Mouse (Mus musculus) cerebellum, postnatal 4 days (tissue): ENCODE data around the gene Uhrf1.

ENCODE experiments used
- DNase-seq, 2 experiments: peaks; one replicate each; pipeline ENCODE4 v3.0.0; 2022; ENCODE audit warnings: low spot score in 2 of 2, mixed read lengths in 1 of 2

Gene Uhrf1

GRCm38 (mm10) chr17:56300186-56300585 lies 2.9 kb upstream of the Uhrf1 start, which contains the start of gene Arrdc5:
Arrdc5 (minus strand) TSS chr17:56300286.
- no peak for DNase-seq

DNA sequence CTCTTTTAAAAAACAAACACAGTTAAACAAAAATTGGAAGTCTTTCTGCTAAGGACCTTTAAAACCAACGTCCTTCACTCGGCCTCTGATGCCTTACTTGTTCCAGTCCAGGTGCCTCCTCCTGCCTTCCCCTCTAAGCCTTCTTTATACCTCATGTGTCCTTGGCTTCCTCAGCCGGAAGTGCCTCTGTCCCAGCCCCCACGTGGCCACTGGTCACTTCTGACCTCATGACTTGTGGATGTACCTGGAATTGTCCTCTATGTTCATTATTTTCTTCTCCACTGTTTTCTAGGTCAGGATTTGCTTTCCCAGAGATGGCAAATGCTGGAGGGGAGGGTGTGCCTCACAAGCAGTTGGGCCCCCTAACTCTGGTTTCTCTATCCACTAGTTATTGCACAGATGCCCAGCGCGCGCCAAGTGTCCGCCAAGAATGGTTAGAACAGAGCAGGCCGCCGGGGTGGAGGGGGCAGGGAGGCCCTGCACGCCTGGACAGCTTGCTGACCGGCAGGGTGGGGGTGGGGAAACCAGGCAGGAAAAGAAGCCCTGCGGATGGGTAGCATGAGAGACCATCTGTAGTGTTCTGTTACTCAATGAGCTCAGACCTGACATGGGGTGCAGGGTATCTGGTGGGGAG lies 641 bp upstream of the Uhrf1 start:
- DNase-seq = peak in 1 of 2 experiments; percentile 36

GRCm38 (mm10) chr17:56303847-56304586 lies 896 bp downstream of the Uhrf1 start:
- peak; percentile 92 to 96 for DNase-seq

- DNase-seq = no peak
Measured at GRCm38 (mm10) chr17:56304718-56305117, 1.6 kb downstream of the Uhrf1 start.

DNA sequence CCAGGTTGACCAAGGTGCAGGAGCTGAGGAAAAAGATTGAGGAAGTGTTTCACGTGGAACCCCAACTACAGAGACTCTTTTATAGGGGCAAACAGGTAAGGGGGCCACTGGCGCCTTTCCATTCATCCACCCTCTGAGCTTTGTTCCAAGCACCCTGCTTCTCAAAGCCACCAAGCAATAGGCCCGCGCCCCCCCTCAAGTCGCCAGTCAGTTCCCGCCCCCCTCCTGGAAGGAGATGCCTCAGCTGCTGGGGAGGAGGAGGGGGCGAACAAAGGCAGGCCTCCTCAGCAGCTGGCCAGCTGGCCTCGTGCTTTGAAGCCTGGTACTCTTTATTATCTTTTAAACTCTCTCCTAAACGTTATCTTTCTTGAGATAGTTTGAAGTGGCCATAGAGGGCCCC lies 2.0 kb downstream of the Uhrf1 start:
- DNase-seq = no peak

GRCm38 (mm10) chr17:56305826-56306225 lies 2.7 kb downstream of the Uhrf1 start:
- peak in 1 of 2 experiments; percentile 31 for DNase-seq

- DNase-seq = no peak
Measured at GRCm38 (mm10) chr17:56308088-56308487, 5.0 kb downstream of the Uhrf1 start.

GRCm38 (mm10) chr17:56309191-56309945 lies 6.2 kb downstream of the Uhrf1 start:
- no peak for DNase-seq

- DNase-seq = no peak
Measured at GRCm38 (mm10) chr17:56324419-56324818, 21.3 kb downstream of the Uhrf1 start.

DNA sequence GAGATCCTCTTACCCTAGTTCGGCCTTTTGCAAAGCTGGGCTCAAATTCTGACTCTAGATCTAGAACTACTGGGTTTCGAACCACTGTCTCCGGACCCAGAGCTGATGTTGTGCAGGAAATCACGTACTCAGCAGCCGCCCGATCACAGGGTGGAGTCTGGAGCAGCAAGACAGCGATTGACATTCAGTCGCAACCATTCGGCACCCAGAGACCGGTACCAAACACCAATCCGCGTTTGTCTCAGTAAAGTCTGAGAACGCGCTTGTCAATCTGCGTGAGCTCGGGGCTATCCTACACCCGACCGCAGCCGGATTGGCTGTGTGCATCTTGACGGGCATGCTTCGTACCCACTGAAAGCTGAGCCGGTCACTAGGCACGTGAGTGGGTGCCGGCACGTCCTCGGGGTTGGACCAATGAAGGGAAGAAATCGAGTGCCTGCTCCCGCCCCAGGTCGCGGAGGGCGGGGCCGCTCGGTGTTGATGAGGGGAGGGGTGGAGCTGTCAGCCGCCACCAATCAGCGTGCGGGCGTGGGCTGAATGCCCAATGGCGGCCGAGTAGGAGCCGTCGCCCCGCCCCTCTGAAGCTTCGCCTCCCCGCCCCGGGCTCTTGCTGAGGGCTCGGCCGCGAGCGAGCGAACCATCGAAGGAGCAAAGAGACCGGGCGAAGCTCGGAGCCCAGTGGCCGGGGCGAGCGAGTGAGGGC lies 22.5 kb downstream of the Uhrf1 start, which contains the start of gene Kdm4b:
TSS of gene Kdm4b (plus strand) at position 613 of the 703 bp plus-strand sequence.
- DNase-seq = peak; percentile 96 to 99

DNA sequence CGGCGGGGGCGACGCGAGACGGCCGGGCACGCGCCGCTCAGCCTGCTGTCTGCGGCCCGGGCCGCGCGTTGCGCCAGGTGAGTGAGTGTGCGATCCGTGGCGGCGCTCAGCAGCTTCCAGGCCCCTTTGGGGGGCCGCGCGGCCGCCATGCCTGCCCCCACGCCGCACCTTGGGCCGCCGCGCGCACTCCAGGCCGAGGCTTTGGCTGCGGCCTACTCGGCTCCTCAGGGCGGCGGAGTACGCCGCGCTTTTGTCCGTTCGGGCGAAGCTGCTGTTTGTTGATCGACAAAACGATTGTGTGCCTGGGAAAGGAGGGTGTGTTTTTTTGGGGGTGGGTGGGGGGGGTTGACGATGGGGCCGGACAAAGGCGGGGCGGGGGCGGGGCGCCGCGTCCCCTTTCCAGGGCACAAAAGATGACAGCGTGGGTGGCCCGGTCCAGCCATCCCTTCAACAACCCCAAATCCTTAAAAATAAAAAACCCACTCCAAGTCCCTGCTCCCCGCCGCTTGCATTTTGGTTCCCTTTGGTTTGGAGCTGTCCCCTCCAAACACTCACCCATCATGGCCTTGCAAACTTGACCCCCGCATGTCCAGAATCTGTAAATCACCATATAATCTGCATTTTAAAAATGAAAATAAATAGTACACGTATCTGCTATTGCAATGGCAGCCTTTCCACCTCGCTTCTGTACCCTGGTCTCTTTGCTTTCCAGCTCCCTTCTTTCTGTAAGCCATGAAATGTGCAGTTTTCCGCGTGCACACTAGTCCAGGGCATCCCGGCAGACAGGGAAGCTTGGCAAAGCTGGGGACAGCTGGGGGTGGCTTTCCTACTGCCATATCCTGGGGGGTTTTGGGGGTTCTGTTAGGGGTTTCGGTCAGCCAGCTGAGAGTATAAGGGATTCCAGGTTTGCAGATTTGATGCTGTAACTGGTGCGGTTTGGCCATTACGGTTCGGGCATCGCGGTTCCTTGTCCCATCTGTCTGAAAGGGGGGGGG lies 23.3 kb downstream of the Uhrf1 start:
- no peak for DNase-seq

GRCm38 (mm10) chr17:56329267-56329666 lies 26.1 kb downstream of the Uhrf1 start:
- DNase-seq = no peak

- no peak for DNase-seq
Measured at GRCm38 (mm10) chr17:56330345-56330744, 27.2 kb downstream of the Uhrf1 start.

DNA sequence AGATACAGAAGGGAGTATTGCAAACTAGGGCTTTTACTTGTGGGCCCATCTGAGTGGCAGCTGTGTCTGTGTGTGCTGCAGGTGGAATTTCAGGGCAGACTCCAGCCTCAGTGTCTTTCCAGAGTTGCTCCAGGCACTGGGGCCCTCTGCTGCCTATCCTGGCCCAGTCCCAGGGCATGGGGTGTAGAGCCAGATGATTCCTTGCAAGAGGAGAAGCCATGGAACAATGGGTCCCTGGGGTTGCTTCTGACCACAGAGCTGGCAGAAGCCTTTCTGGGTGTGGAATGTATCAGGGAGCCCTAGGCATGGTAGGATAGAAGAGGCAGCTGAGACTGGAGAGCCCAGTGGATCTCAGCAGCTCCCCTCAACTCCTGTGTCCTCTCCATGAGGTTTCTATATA lies 28.1 kb downstream of the Uhrf1 start:
- DNase-seq = no peak

- DNase-seq = no peak
Measured at GRCm38 (mm10) chr17:56332987-56333386, 29.9 kb downstream of the Uhrf1 start.

- peak in 1 of 2 experiments; percentile 77 for DNase-seq
Measured at GRCm38 (mm10) chr17:56337190-56337589, 34.1 kb downstream of the Uhrf1 start.

GRCm38 (mm10) chr17:56337791-56338190 lies 34.7 kb downstream of the Uhrf1 start:
- DNase-seq = no peak

DNA sequence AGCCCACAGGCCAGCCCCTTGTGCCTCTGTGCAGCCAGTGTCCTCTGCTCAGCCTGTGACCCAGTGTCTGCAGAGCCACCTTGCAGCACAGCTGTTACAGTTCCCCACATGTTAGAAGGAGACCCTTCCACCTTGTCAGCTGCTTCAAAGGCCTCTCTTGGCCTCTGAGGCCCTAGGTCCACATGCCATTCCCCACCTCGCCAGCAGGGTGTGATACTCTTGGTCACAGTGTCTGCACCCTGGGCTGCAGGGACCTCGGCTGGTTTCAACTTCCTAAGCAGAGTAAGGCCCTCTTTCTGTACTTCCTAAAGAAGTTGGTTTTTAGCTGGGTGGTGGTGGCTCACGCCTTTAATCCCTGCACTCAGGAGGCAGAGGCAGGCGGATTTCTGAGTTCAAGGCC lies 35.8 kb downstream of the Uhrf1 start:
- DNase-seq = peak in 1 of 2 experiments; percentile 28

GRCm38 (mm10) chr17:56340717-56341116 lies 37.6 kb downstream of the Uhrf1 start:
- DNase-seq = no peak

GRCm38 (mm10) chr17:56343466-56343865 lies 40.3 kb downstream of the Uhrf1 start:
- no peak for DNase-seq

- no peak for DNase-seq
Measured at GRCm38 (mm10) chr17:56345364-56345763, 42.2 kb downstream of the Uhrf1 start.
